Mouse (Mus musculus): Measurements from ENCODE around the gene Ankrd28. TPM values are rescaled to one million over a fixed set of nuclear protein-coding genes. Genes with fewer than 3 reads are reported as not detected.

The Ankrd28 gene
- polyA plus RNA-seq, 1 experiment from 2014 or later: 4.1 TPM

- H3K27me3 ChIP-seq: no peaks in the 10 kb centered on the region
- H3K36me3 ChIP-seq: no peaks in the 10 kb centered on the region
- peak; percentile 72 for ATAC-seq (replicated peaks; ENCODE audit: insufficient number of reproducible peaks, insufficient read depth, low FRiP score, low read depth)
- peaks cover 14% of the 10 kb centered on the region for H3K4me1 ChIP-seq (replicated peaks)
- H3K9ac ChIP-seq: no peak overlapping the region
- no peaks in the 10 kb centered on the region for H3K9me3 ChIP-seq (replicated peaks)
- no peak overlapping the region for H3K27ac ChIP-seq
- H3K4me2 ChIP-seq: no peak overlapping the region
- H3K4me3 ChIP-seq: no peak overlapping the region
- WGBS: 48% methylated on average over 4 of the region's 4 CpGs
These were observed 36.3 kb downstream of the Ankrd28 start for GRCm38 (mm10) chr14:31793979-31794775.

GRCm38 (mm10) chr14:31790797-31791196 lies 39.7 kb downstream of the Ankrd28 start:
- Histone ChIP-seq H3K9ac (no peak overlapping the region), H3K4me3 (no peak overlapping the region), H3K4me2 (no peak overlapping the region), H3K36me3 (no peaks in the 10 kb centered on the region), H3K9me3 (replicated peaks) (no peaks in the 10 kb centered on the region), H3K4me1 (replicated peaks) (peaks cover 16% of the 10 kb centered on the region), H3K27ac (no peak overlapping the region), H3K27me3 (no peaks in the 10 kb centered on the region)
- 41% methylated on average over 1 of the region's 1 CpGs for WGBS
- ATAC-seq (replicated peaks; ENCODE audit: insufficient number of reproducible peaks, insufficient read depth, low FRiP score, low read depth): no peak

GRCm38 (mm10) chr14:31786906-31787305 lies 43.5 kb downstream of the Ankrd28 start:
- ATAC-seq (replicated peaks; ENCODE audit: insufficient number of reproducible peaks, insufficient read depth, low FRiP score, low read depth): no peak
- H3K27me3 ChIP-seq: no peaks in the 10 kb centered on the region
- no peak overlapping the region for H3K4me2 ChIP-seq
- no peaks in the 10 kb centered on the region for H3K36me3 ChIP-seq
- 51% methylated on average over 2 of the region's 2 CpGs for WGBS
- H3K4me3 ChIP-seq: no peak overlapping the region
- no peak overlapping the region for H3K27ac ChIP-seq
- H3K9ac ChIP-seq: no peak overlapping the region; the same call in 1 of the 2 replicates
- H3K9me3 ChIP-seq (replicated peaks): no peaks in the 10 kb centered on the region
- H3K4me1 ChIP-seq (replicated peaks): peaks cover 14% of the 10 kb centered on the region

- Histone ChIP-seq H3K36me3 (no peaks in the 10 kb centered on the region), H3K9me3 (replicated peaks) (no peaks in the 10 kb centered on the region), H3K27ac (no peak overlapping the region), H3K27me3 (no peaks in the 10 kb centered on the region), H3K4me1 (replicated peaks) (peaks cover 24% of the 10 kb centered on the region), H3K4me2 (no peak overlapping the region), H3K4me3 (no peak overlapping the region), H3K9ac (no peak overlapping the region)
- ATAC-seq (replicated peaks; ENCODE audit: insufficient number of reproducible peaks, insufficient read depth, low FRiP score, low read depth): no peak
These were observed 44.8 kb downstream of the Ankrd28 start for GRCm38 (mm10) chr14:31785681-31786080.

GRCm38 (mm10) chr14:31784975-31785374 lies 45.5 kb downstream of the Ankrd28 start:
- Histone ChIP-seq H3K4me2 (no peak overlapping the region), H3K36me3 (no peaks in the 10 kb centered on the region), H3K27me3 (no peaks in the 10 kb centered on the region), H3K4me1 (replicated peaks) (peaks cover 26% of the 10 kb centered on the region), H3K9me3 (replicated peaks) (no peaks in the 10 kb centered on the region), H3K9ac (no peak overlapping the region), H3K4me3 (no peak overlapping the region), H3K27ac (no peak overlapping the region)
- WGBS: 64% methylated on average over 5 of the region's 5 CpGs
- ATAC-seq (replicated peaks; ENCODE audit: insufficient number of reproducible peaks, insufficient read depth, low FRiP score, low read depth): no peak

- Histone ChIP-seq H3K27me3 (no peaks in the 10 kb centered on the region), H3K9ac (peak overlapping the region; percentile 40; the same call in 1 of the 2 replicates), H3K4me3 (peak overlapping the region; percentile 33), H3K4me2 (peak overlapping the region; percentile 55), H3K27ac (peak overlapping the region; percentile 84), H3K36me3 (no peaks in the 10 kb centered on the region), H3K9me3 (replicated peaks) (no peaks in the 10 kb centered on the region), H3K4me1 (replicated peaks) (peaks cover 21% of the 10 kb centered on the region)
- peak; percentile 43; the same call in 1 of the 2 replicates for ATAC-seq (replicated peaks; ENCODE audit: insufficient number of reproducible peaks, insufficient read depth, low FRiP score, low read depth)
- 25% methylated on average over 11 of the region's 11 CpGs for WGBS
These were observed 49.0 kb downstream of the Ankrd28 start for GRCm38 (mm10) chr14:31781309-31782049.

GRCm38 (mm10) chr14:31780412-31781233 lies 49.8 kb downstream of the Ankrd28 start:
- peak overlapping the region; percentile 33 for H3K4me3 ChIP-seq
- H3K9ac ChIP-seq: peak overlapping the region; percentile 20; the same call in 1 of the 2 replicates
- no peaks in the 10 kb centered on the region for H3K36me3 ChIP-seq
- H3K9me3 ChIP-seq (replicated peaks): no peaks in the 10 kb centered on the region
- no peak for ATAC-seq (replicated peaks; ENCODE audit: insufficient number of reproducible peaks, insufficient read depth, low FRiP score, low read depth)
- H3K27ac ChIP-seq: peak overlapping the region; percentile 84
- H3K4me1 ChIP-seq (replicated peaks): peaks cover 19% of the 10 kb centered on the region
- H3K27me3 ChIP-seq: no peaks in the 10 kb centered on the region
- WGBS: 69% methylated on average over 11 of the region's 11 CpGs
- H3K4me2 ChIP-seq: peak overlapping the region; percentile 55

- H3K4me3 ChIP-seq: no peak overlapping the region
- 81% methylated on average over 4 of the region's 4 CpGs for WGBS
- no peak for ATAC-seq (replicated peaks; ENCODE audit: insufficient number of reproducible peaks, insufficient read depth, low FRiP score, low read depth)
- no peak overlapping the region for H3K27ac ChIP-seq
- H3K9me3 ChIP-seq (replicated peaks): no peaks in the 10 kb centered on the region
- H3K4me1 ChIP-seq (replicated peaks): peaks cover 11% of the 10 kb centered on the region
- no peak overlapping the region for H3K4me2 ChIP-seq
- H3K27me3 ChIP-seq: no peaks in the 10 kb centered on the region
- H3K9ac ChIP-seq: no peak overlapping the region
- H3K36me3 ChIP-seq: no peaks in the 10 kb centered on the region
These were observed 56.9 kb downstream of the Ankrd28 start for GRCm38 (mm10) chr14:31773518-31773917.

- Histone ChIP-seq H3K9me3 (replicated peaks) (no peaks in the 10 kb centered on the region), H3K36me3 (no peaks in the 10 kb centered on the region), H3K27me3 (no peaks in the 10 kb centered on the region), H3K4me1 (replicated peaks) (peaks cover 11% of the 10 kb centered on the region), H3K27ac (peak overlapping the region; percentile 61), H3K4me3 (no peak overlapping the region), H3K4me2 (no peak overlapping the region), H3K9ac (no peak overlapping the region)
- peak; percentile 69; the same call in 1 of the 2 replicates for ATAC-seq (replicated peaks; ENCODE audit: insufficient number of reproducible peaks, insufficient read depth, low FRiP score, low read depth)
These were observed 58.2 kb downstream of the Ankrd28 start for GRCm38 (mm10) chr14:31772251-31772650.

- H3K9me3 ChIP-seq (replicated peaks): no peaks in the 10 kb centered on the region
These were observed 61.9 kb downstream of the Ankrd28 start for GRCm38 (mm10) chr14:31768531-31768930.

GRCm38 (mm10) chr14:31764083-31764482 lies 66.4 kb downstream of the Ankrd28 start:
- no peak for ATAC-seq (replicated peaks; ENCODE audit: insufficient number of reproducible peaks, insufficient read depth, low FRiP score, low read depth)

More at GRCm38 (mm10) chr14:31768531-31768930, 61.9 kb downstream of the Ankrd28 start:
- H3K4me2 ChIP-seq: no peak overlapping the region
- H3K4me1 ChIP-seq (replicated peaks): peaks cover 11% of the 10 kb centered on the region
- H3K27me3 ChIP-seq: no peaks in the 10 kb centered on the region
- H3K27ac ChIP-seq: no peak overlapping the region
- no peak for ATAC-seq (replicated peaks; ENCODE audit: insufficient number of reproducible peaks, insufficient read depth, low FRiP score, low read depth)
- no peak overlapping the region for H3K9ac ChIP-seq
- WGBS: 52% methylated on average over 3 of the region's 3 CpGs
- no peak overlapping the region for H3K4me3 ChIP-seq
- H3K36me3 ChIP-seq: no peaks in the 10 kb centered on the region

More at GRCm38 (mm10) chr14:31764083-31764482, 66.4 kb downstream of the Ankrd28 start:
- no peaks in the 10 kb centered on the region for H3K27me3 ChIP-seq
- no peaks in the 10 kb centered on the region for H3K4me1 ChIP-seq (replicated peaks)
- 0 out of 2 replicates have a peak, but pooled peaks cover 7% of the 10 kb centered on the region for H3K36me3 ChIP-seq
- H3K9ac ChIP-seq: no peak overlapping the region
- no peaks in the 10 kb centered on the region for H3K9me3 ChIP-seq (replicated peaks)
- no peak overlapping the region for H3K27ac ChIP-seq
- WGBS: 83% methylated on average over 2 of the region's 2 CpGs
- H3K4me2 ChIP-seq: no peak overlapping the region
- H3K4me3 ChIP-seq: no peak overlapping the region

Data from heart, embryonic 15.5 days (tissue).